Mouse (Mus musculus): Measurements from ENCODE around the gene Traf5.

The Traf5 gene

DNA sequence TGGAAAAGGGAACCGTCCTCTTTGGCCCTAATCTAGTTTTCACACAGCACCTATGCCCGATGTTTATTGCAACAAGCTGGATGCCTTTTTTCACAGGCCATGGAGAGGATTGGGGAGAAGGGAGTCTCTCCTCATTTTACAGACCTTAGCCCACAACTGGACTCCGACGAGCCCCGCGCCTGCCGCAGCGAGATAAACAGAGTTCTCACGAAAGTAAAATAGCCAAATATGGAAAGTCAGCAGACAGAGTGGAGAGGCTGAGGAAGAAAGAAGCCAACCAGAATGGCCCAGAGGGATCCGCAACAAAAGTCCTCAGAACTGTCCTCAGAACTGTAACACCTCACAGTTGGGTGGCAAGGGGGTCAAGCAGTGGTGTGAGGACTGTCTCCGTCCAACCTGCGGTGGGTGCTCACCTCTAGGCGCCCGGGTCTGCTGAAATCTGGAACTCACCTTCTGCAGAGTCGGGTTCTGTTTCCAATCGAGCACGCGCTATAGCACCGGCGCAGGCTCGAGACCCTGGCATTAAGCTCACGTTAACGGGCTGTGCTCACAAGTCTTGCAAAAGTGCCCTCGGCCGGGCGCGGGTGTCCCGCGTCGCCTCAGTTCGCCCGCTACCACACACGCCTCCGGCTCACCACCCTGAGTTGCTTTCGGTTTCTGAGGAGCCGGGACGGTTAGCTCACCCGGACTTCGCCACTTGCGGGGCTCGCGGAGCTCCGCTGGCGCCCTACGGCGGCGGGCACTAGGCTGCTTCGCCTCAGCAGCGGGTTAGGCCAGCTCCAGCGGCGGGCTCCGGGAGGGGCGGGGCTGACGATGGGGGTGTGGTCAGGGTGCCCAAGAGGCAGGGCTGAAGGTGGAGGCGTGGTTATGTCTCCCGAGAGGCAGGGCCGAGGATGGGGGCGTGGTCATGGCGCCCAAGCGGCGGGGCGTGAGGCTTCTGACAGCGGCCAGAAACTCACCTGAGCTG, at the start of gene Traf5:
Traf5 (minus strand) TSS at position 754 of the 967 bp plus-strand sequence.
- DNase-seq = peak; percentile 84

DNA sequence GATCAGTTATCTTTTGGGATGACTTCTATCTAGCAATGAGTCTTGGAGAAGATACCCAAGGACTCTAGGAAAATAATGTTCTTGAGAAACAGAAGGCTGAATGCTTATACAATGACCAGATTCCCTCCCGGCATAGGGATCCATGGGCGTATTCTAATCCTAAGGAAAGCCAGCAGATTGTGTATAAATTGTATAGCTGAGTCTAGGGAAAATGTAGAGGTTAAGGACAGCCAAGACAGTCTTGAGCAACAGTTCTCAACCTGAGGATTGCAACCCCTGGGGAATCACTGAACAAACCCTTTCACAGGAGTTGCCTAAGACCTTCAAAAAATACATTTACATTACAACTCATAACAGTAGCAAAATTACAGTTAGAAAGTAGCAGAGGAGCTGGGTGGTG, 48.0 kb upstream of the Traf5 start:
- DNase-seq = no peak

DNA sequence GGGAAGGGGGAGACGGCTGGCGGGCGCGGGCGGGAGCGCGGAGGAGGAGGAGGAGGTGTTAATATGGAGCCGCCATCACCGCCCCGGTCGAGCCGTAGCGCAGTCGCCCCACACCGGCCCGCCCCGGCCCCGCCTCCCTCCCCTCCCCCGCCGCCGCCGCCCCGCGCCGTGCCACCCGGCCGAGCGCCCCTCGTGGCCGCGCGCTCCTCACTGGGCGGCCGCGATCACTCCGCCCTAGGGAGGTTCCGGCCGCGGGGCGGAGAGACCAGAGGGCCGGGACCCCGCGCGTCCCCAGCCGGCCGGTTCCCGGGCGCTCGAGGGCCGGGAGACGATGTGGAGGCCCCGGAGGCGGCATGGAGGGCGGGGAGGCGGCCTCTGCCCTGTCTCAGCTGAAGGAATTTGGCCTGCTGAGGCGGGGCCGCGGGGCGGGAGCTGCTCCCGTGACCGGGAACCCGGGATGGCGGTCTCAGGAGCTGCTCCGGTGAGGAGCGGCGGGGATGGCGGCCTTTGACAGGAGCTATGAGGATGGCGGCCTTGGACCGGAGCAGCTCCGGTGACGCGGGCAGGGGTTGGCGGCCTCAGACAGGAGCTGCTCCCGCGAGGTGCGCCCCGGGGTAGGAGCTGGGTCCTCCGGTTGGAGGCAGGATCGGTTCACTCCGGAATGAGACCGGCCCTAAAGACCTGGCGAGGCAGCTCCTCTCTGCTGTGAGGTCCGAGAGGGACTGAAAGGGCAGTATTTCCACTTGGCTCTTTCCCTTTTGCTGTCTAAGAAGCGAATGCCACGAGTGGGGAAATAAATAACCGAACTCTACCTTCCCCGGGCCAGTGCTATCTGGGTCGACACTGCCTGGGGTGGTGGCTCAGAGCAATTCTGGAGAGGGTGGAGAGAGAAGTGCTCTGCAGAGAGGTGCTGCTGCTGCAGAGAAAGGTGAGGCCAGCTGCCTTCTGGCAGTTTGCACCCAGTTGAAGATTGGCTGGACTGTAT, 45.9 kb upstream of the Traf5 start, which contains the start of gene Rcor3:
Rcor3 (minus strand) TSS at position 137 of the 985 bp plus-strand sequence.
- peak; percentile 85 for DNase-seq

DNA sequence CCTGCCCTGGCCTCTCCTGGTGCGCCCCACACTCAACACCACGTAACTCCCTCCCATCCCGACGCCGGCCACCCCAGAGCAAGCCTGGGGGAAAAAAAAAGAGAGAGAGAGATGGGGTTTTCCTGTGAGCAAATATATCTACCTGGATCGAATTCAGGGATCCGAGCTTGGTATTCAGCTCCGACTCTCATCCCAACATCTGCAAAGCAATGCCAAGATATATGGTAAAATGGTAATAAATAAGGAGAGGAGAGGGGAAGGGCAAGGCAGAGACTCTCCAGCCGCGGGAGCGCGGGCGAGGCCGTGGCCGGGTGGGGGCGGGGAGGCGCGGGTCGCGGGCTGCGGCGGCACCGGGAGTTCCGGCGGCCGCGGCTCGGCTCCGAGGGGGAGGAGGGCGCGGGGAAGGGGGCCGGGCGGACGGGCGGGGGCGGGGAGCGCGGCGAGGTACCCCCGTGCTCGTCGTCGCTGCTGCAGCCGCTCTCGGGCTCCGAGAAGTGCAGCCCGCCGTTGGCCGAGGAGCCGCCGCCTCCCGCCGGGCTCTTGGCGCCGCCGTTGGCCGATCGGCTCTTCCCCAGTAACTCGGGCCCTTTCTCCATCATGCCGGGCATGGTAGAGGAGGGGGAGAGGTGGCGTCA, 45.0 kb upstream of the Traf5 start:
- DNase-seq = peak; percentile 86

DNA sequence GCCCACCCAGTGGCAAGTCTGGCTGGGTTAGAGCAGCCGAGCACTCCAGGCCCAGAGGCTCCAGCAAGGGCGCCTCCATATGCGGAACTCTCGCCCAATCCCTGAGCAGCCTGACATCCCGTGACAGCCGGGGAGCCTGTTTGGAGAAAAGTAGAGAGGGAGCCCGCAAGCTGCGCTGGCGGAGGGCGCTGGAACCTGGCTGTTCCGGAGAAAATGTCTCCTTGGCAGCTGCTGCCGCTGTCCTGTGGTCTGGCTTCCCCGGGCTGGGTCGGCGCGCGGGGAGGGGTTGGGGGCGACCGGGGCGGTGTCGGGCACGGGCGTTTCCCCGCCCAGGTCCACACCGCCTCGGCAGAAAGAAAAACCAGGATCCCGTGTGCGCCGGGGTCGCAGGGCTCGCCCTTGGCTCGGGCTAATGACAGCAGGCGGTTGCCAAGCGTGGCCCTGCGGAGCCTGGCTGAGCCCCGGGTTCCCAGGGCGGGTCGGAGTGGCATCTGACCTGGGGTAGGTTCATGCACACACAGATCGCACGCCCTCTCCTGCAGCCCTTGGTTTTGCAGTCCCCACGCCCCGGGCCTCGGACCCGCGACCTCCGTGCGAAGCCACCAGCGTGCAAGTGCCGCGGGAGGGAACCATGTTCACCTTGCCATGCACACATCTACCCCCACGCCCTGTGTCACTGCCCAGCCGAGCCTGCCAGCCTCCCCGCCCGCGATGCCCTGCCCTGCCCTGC, 44.4 kb upstream of the Traf5 start:
- peak; percentile 83 for DNase-seq

DNA sequence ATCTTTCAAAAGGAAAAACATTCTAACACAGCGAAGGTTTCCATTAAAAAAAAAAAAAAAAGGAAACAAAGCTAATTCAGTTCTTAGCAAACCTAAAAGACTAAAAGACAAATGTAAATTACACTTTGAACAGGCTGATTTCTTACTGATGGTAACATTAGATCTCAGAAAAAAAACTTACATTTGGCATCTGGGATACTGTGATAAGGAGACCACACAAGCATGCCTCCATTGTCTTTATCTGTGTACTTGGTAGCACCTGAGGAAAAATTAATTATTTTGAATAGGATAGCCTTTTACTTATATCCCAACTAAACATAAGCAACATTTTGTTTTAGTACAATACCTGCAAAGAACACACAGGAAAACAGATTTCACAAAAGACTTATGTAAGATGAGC, 37.8 kb upstream of the Traf5 start:
- DNase-seq = no peak

DNA sequence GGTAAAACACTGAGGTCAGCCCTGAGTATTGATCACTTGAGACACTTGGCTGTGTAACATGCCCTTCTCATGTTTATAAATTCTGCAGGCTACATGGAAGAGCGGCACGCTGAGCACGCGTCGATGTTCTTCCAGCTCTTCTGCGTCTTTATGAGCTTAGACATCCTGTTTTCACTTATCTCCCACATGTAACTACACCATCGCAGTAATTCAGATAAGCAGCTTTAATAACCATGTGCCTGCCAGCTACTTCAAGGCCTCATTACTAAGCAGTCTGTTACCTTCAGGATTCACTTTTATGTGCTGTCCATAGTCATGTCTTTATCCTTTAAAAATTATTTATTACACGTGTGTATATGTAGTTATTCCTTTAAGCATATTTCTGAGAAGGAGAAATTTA, 36.0 kb upstream of the Traf5 start:
- DNase-seq = no peak

DNA sequence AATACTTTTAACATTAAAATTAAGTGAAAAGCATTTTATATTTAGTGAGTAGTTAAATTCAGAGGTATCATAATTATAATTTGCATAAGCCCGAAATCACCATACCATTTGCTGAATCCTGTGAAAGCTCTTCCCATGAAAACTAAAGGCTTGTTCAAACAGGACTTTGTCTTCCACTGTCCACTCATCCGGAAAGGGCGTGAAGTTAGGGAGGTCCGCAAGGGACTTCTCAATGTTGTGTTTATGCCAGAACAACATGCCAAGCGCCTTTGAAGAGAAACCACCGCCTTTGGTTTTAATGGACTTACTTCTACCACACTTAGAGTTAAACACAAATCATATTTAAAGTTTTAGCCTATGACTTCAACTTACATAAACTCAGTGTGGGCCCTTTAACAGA, 33.4 kb upstream of the Traf5 start:
- DNase-seq = no peak

DNA sequence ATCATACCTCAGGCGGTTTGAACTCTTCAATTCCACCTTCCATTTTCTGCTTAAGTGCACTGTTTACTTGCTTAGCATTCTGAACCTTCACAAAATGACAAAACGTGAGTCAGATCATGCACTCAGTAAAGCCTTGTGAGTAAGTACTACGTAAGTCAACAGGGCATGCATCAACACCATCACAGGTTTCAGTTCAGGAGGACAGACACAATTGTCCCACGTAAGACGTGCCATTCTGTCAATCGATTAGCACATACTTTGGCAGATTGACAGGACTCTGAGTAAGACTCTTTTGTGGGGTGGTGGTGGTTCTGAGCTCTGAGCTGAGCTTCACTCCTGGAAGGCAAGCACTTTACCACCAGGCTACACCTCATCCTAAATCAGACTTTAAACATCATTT, 23.9 kb upstream of the Traf5 start:
- no peak for DNase-seq

DNA sequence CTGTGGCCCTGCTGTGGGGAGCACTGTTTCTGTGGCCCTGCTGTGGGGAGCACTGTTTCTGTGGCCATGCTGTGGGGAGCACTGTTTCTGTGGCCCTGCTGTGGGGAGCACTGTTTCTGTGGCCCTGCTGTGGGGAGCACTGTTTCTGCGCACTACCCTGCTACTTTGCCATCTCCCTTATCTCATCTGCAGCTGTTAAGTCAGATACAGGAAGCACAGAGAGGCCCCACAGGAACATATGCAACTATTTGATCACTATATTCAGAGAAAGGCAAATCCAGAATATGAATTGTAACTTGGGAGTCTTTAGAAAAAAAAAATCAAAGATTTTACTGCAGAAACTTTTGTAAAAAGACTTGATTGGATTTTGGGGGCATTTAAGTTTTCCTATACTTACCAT, 23.0 kb upstream of the Traf5 start:
- DNase-seq = no peak

DNA sequence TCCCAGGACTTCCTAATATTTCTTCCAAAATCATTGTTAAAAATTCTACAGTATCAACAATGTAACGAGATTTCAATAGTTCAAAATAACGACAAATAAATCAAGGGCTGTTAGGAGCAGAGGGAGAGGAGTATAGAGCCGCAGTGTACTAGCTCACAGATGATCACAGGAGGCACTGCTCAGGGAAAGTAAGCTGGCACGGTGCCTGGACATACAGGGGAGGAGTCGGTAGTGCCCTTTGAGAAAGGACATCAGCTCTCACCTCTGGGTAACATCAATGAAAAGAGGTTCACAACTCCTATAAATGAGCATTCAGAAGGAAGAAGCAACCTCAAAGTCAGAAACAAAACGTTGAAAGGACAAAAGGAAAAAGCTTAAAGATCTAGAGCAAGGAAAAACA, 16.8 kb upstream of the Traf5 start:
- no peak for DNase-seq

DNA sequence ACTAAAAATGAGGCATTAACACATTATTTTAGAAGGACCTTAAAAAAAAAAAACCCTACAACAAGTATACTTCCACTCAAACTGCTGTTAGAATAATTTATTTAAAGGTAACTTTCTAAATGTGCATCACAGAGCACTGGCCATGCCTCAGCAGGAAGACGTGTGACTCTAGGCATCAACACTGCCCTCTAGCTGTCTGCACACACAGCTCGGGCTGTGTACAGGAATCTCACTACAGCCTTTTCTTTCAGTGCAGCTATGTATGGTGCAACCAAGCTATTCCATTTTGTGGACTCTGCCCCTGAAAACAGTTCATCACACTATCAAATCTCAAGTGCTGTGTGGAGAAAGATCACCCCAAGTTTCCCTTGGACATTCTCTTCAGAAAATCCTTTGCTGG, 15.0 kb upstream of the Traf5 start:
- DNase-seq = no peak

DNA sequence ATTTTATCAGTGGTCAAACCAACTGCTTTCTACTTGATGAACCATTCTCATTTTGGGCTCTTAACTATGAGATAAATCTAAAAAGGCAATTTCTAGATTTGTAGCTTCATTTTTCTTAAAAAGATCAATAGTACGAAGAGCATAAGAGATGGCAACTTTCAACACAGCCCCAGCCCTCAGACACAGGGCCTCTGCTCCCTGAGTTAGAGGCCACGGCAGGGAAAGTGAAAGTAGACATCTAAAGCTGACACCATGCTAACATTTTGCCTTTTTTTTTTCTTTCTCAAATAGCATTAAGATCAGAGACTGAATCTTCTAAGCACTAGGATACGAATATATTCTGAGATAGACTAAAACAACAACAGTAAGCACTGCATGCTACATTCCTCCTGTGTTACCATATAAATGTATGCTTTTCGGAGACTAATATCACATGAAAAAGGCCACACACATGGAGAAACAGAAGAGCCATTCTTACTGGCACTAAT, 13.6 kb upstream of the Traf5 start:
- DNase-seq = no peak

DNA sequence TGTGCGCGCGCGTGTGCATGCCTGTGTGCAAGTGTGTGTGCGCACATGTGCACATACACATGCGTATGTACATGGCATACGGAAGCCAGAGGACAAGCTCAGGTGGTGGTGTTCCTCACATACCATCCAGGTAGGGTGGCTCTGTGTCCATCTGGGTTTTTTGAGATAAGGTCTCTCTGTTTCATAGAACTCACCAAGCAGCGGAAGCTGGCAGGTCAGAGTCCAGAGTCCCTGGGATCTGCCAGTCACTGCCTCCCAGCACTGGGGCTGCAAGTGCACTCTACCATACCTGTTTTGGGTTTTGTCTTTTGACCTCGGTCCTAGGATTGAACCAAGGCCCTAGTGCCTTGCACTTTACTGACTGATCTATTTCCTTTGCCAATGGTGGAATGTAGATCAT, 11.7 kb upstream of the Traf5 start:
- DNase-seq = no peak

DNA sequence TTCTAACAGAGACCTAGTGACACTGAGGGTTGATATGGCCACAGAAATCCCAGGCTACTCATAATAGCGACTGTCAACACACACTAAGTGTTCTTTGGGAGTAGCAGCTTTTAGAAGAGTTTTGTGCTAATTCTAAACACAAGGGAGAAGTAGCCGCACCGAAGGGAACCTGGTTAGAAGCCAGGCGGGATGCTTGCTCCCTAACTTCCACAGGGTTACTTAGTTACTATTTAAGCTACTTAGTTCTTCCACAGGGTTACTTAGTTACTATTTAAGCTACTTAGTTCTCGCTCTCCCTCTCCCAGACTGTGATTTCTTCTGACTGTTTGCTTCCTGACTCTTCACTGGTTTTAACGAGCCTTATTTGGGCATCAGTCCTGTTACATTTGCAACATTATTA, 10.8 kb upstream of the Traf5 start:
- DNase-seq = no peak

DNA sequence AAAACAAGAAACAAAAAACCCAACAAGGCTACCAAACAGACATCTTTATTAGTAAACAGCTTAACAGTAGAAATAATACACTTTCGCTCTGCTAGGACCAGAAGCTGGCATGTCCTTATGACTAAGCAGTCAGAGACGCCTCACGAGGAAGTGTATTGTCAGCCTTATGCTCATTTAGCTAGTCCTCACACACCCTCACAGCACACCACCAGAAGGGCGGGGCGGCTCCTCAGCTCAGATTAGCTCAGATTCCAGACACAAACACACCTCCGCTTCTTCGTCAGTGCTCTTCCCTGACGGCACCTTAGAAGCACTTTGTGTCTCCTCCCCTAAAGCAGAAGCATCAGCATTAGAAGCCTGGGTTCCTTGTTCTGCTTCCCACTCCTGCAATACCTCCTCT, 9.0 kb upstream of the Traf5 start:
- no peak for DNase-seq

DNA sequence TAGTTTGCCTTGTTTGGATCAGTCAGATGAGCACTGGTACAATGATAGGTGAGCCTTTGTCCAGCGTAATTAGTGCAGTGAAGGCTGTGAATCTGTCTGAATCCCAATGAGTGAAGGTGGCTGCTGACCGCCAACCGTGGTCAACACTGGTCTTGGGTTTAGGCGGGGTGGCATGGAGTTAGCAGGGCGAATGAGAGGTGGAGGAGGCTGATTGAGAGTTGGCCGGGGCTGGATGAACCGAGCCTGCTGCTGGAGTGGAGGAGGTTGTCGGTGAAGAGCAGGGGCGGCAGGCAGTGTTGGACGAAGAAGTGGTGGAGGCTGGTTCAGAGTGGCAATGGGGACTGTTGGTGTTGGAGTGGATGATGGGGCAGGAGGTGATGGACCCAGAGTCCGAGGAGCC, 8.4 kb upstream of the Traf5 start:
- no peak for DNase-seq

DNA sequence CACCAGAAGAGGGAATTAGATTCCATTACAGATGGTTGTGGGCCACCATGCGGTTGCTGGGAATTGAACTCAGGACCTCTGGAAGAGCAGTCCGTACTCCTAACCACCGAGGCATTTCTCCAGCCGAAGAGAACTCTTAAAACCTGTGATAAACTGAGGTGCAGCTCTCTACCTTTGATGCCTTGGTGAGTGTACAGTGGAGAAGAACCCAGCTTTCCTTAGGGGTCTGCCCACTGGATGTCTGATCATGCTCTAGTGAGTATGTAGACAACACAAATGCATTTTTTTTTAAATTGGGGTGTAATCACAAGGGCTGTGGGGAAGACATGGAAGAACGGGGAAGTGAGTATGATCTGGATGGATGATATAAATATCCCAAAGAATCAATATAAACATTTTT, 3.3 kb upstream of the Traf5 start:
- no peak for DNase-seq

DNA sequence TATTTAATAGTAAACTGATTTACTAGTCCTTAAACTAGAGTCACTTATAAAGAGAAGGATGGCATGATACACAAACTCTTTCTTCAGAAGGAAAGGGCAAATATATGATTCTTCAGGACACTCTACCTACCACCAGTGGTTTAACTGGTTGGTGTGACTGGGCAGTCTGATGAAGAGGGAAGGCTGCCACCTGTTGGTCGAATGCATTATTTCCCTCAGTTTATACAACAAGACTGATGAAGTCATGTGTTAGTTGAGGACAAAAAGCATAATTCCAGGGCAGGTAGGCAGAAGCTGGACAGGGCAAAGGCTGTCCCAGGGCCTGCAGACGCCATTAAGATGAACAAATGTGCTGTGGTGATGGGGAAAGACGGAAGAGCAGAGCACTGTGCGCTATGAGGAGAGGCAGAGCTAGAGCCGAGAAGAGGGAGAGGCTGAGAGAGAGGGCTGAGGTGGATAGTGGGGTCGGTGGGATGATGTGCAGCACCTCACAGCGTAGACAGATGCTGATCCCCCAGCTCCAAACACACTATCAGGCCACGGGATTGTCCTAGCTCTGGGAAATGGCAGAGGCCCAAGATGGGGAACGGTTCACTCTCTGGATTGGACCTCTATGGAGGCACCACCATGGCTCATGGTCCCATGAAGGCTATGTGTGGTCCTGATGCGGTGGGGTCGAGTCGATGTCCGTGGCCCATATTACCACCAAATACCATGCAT, 2.3 kb upstream of the Traf5 start:
- DNase-seq = peak; percentile 24

DNA sequence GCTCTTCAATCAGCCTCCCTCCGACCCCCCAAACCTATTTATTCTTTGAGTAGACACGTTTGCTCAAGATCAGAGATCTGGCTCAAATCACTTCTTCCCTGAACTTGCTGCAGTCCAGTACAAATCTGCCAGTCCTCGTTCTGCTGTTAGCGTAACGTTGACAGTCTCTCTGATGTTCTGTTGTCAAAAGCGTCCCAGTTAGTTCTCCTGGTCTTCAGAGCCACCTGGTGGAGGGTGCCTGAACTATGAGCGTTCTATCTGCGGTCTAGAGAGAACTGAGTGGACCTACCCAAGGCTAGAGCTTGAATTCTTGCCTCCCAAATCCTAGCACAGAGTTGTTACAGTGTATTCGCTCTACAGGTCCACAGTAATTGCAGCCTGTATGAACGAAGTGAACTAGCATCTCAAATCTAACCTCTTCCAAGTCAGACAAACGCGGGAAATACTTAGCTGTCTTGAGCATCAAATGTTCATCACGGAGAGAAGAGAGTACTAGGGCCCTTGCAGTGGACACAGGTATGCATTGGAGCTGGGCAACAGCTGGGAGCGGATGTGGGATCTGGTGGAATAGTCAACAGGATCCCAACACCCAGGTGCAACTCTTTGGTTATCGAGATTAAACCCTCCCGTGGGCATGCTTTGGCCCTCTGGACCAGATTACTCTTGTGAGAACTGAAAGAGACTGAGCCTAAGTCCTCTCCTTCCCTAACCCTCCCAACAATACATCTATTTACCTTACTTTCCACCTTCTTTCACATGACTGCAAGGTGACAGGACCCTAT, 711 bp upstream of the Traf5 start:
- peak; percentile 72 for DNase-seq

All from cerebellum, adult 11-12 months (tissue).